Mouse (Mus musculus): ENCODE results near the gene Pde4b.

- no peak for TF ChIP-seq POLR2A (IDR thresholded peaks at IDR 0.05; ENCODE audit: control insufficient read depth, low read depth, low read length)
- TF ChIP-seq CTCF (IDR thresholded peaks at IDR 0.05; ENCODE audit: control insufficient read depth, insufficient read depth, insufficient replicate concordance, low read depth, low read length): no peak
These were observed 568.0 kb downstream of the Pde4b start for GRCm38 (mm10) chr4:102655331-102655730.

All from testis, adult 2 months (tissue).